21 mouse cellular contexts compared by ENCODE assay signal in the genomic region with DNA sequence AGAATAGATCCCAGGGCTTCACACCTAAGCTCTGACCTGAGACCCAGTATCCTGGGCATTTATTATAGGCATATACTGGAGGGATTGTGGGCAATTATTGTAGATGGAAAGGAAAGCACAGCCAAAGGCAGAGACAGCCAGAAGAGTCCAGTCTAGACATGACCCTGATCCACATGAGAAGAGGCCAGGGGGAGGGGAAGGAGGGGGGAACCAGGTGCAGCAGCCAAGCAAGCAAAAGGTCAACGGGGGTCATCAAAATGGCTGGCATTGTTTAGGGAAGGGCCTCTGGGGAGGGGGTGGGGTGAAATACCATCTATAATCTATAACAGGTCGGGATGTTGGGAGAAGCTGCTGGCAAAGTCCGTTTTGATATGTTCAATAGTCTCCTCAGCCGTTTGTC.
DNase-seq lines count a peak whose midpoint lies in the region; ATAC-seq and TF ChIP-seq lines count a peak whose summit lies in the region.
"Had no signal": no experiment of that assay in that cellular context is flagged by ENCODE, and none has a peak within 500 bp of the region (broad histone marks: within the 10 kb centered on the region; RNA-seq: fewer than 3 reads in every experiment).

No protein-coding gene starts in this region.

- no peaks in the 10 kb centered on the region for H3K9me3 ChIP-seq in midbrain, embryonic 11.5 days (ENCODE audit: control insufficient read depth, low read length)
- H3K9me3 ChIP-seq in midbrain, embryonic 13.5 days = no peaks in the 10 kb centered on the region
- no peaks in the 10 kb centered on the region for H3K9me3 ChIP-seq in forebrain, postnatal 0 days (ENCODE audit: low read length)
- H3K9me3 ChIP-seq: forebrain, embryonic 12.5 days; heart, embryonic 15.5 days; hindbrain, embryonic 15.5 days; liver, embryonic 15.5 days; midbrain, embryonic 15.5 days had no signal

- no peaks in the 10 kb centered on the region for H3K27me3 ChIP-seq in midbrain, embryonic 11.5 days (ENCODE audit: control insufficient read depth, insufficient read depth, low read length)
- H3K27me3 ChIP-seq in midbrain, embryonic 13.5 days = no peaks in the 10 kb centered on the region
- no peaks in the 10 kb centered on the region for H3K27me3 ChIP-seq in forebrain, postnatal 0 days (ENCODE audit: insufficient read depth, low read length)
- H3K27me3 ChIP-seq: forebrain, embryonic 12.5 days; heart, embryonic 15.5 days; hindbrain, embryonic 15.5 days; liver, embryonic 15.5 days; midbrain, embryonic 15.5 days had no signal

- 66% methylated on average over 4 of the region's 4 CpGs for WGBS in midbrain, embryonic 11.5 days
- 69% methylated on average over 4 of the region's 4 CpGs for WGBS in midbrain, embryonic 13.5 days
- WGBS in forebrain, postnatal 0 days = 78% methylated on average over 4 of the region's 4 CpGs

- peak; percentile 94 for DNase-seq in heart, adult 11 months
- DNase-seq in heart, postnatal 4 days = no peak
- DNase-seq in midbrain, embryonic 11.5 days (ENCODE audit: low spot score, missing footprints) = no peak
- DNase-seq in embryo, embryonic 11 days = peak; percentile 72
- peak; percentile 66 for DNase-seq in mesoderm, embryonic 11.5 days (ENCODE audit: low read depth, low spot score)
- no peak for DNase-seq in cerebellum, adult 11 months
- DNase-seq in forebrain, postnatal 0 days = no peak
- DNase-seq: cerebellum, adult 9-10 months; kidney, adult 11 months; kidney, postnatal 10 days; right cerebral cortex, postnatal 14 days; spleen, adult 18-20 months; thymus, adult 18-20 months; thymus, postnatal 4 days had no signal

- no peak overlapping the region for H3K9ac ChIP-seq in midbrain, embryonic 11.5 days (ENCODE audit: low read length)
- no peak overlapping the region for H3K9ac ChIP-seq in midbrain, embryonic 13.5 days (replicated peaks)
- no peak overlapping the region for H3K9ac ChIP-seq in forebrain, postnatal 0 days
- H3K9ac ChIP-seq: forebrain, embryonic 12.5 days; heart, embryonic 15.5 days; hindbrain, embryonic 15.5 days; liver, embryonic 15.5 days; midbrain, embryonic 15.5 days had no signal

- H3K4me3 ChIP-seq in midbrain, embryonic 11.5 days (ENCODE audit: low read depth, low read length) = no peak overlapping the region
- no peak overlapping the region for H3K4me3 ChIP-seq in midbrain, embryonic 13.5 days (replicated peaks)
- no peak overlapping the region for H3K4me3 ChIP-seq in forebrain, postnatal 0 days (ENCODE audit: low read depth, low read length)
- H3K4me3 ChIP-seq: forebrain, embryonic 12.5 days; heart, embryonic 15.5 days; hindbrain, embryonic 15.5 days; liver, embryonic 15.5 days; midbrain, embryonic 15.5 days; myocyte had no signal

- H3K4me2 ChIP-seq in midbrain, embryonic 11.5 days = no peak overlapping the region
- no peak overlapping the region for H3K4me2 ChIP-seq in midbrain, embryonic 13.5 days (replicated peaks)
- no peak overlapping the region for H3K4me2 ChIP-seq in forebrain, postnatal 0 days (ENCODE audit: low read depth)
- H3K4me2 ChIP-seq: forebrain, embryonic 12.5 days; heart, embryonic 15.5 days; hindbrain, embryonic 15.5 days; liver, embryonic 15.5 days; midbrain, embryonic 15.5 days had no signal

- H3K27ac ChIP-seq in midbrain, embryonic 11.5 days (ENCODE audit: low read depth, low read length) = no peak overlapping the region
- no peak overlapping the region for H3K27ac ChIP-seq in midbrain, embryonic 13.5 days
- H3K27ac ChIP-seq in forebrain, postnatal 0 days (ENCODE audit: low read depth, low read length) = no peak overlapping the region
- H3K27ac ChIP-seq: forebrain, embryonic 12.5 days; heart, embryonic 15.5 days; hindbrain, embryonic 15.5 days; liver, embryonic 15.5 days; midbrain, embryonic 15.5 days had no signal

- no peaks in the 10 kb centered on the region for H3K36me3 ChIP-seq in midbrain, embryonic 11.5 days (ENCODE audit: control insufficient read depth, insufficient read depth, low read length)
- H3K36me3 ChIP-seq in midbrain, embryonic 13.5 days = no peaks in the 10 kb centered on the region
- H3K36me3 ChIP-seq in forebrain, postnatal 0 days (ENCODE audit: insufficient read depth) = no peaks in the 10 kb centered on the region
- H3K36me3 ChIP-seq: forebrain, embryonic 12.5 days; heart, embryonic 15.5 days; hindbrain, embryonic 15.5 days; liver, embryonic 15.5 days; midbrain, embryonic 15.5 days had no signal

- TF ChIP-seq CTCF in forebrain, postnatal 0 days (IDR thresholded peaks at IDR 0.05; ENCODE audit: low read depth) = no peak

- peak; percentile 42; the same call in 1 of the 2 replicates for ATAC-seq in midbrain, embryonic 11.5 days (ENCODE audit: low FRiP score)
- no peak for ATAC-seq in midbrain, embryonic 13.5 days
- ATAC-seq in forebrain, postnatal 0 days = no peak
- ATAC-seq: midbrain, embryonic 15.5 days had no signal

- H3K4me1 ChIP-seq in midbrain, embryonic 11.5 days (ENCODE audit: control insufficient read depth, insufficient read depth, low read length) = peaks cover 20% of the 10 kb centered on the region; the same call in 1 of the 2 replicates
- H3K4me1 ChIP-seq in midbrain, embryonic 13.5 days (replicated peaks) = peaks cover 39% of the 10 kb centered on the region
- H3K4me1 ChIP-seq in forebrain, postnatal 0 days (ENCODE audit: insufficient read depth) = no peaks in the 10 kb centered on the region

Comparison
In these comparisons a context has a peak if more than half of its experiments do, and no peak if none do; other contexts are left out.
1. DNase-seq: peak in heart, adult 11 months (single experiment), embryo, embryonic 11 days (single experiment) and mesoderm, embryonic 11.5 days (single experiment); none in heart, postnatal 4 days (single experiment), midbrain, embryonic 11.5 days (single experiment), cerebellum, adult 11 months (single experiment) and forebrain, postnatal 0 days (single experiment).